Mouse (Mus musculus) olfactory bulb, adult 2 months (tissue): Measurements from ENCODE around the gene Zdhhc20. TPM values are rescaled to one million over a fixed set of nuclear protein-coding genes. Genes with fewer than 3 reads are reported as not detected.

Experiments
- H3K27ac ChIP-seq: fragments of 200-500 bp; 2 replicates; pipeline ENCODE4 v1.5.1; 2012; ENCODE audit warnings: low read depth, low read length; ENCODE audit not compliant: insufficient read depth
- H3K4me1 ChIP-seq: fragments of 200-500 bp; 2 replicates; pipeline ENCODE4 v1.6.1; 2012; ENCODE audit warnings: low read length; ENCODE audit not compliant: control insufficient read depth, insufficient read depth
- H3K4me3 ChIP-seq: fragments of 200-500 bp; 2 replicates; pipeline ENCODE4 v1.5.1; 2012; ENCODE audit warnings: mild to moderate bottlenecking, low read depth, low read length, moderate library complexity; ENCODE audit not compliant: insufficient read depth
- CTCF ChIP-seq: fragments of 200-500 bp; IDR thresholded peaks from 2 replicates; pipeline ENCODE4 v1.5.1; 2012; ENCODE audit warnings: low read depth, mild to moderate bottlenecking, low read length, moderate library complexity; ENCODE audit not compliant: insufficient read depth
- POLR2A ChIP-seq: fragments of 200-500 bp; IDR thresholded peaks from 2 replicates; pipeline ENCODE4 v1.6.1; 2012; ENCODE audit warnings: mild to moderate bottlenecking, low read depth, low read length, moderate library complexity; ENCODE audit not compliant: insufficient read depth
- WGBS: fragments of 180-500 bp; shearing (Covaris S2); methylation state at CpG from one replicate; pipeline ENCODE4 v1.1.7; 2018; 5-methylcytosine and 5-hydroxymethylcytosine counted together
- polyA plus RNA-seq: library from polyadenylated mRNA; stranded (reverse); fragments of >200 nt; gene quantifications from 2 replicates; pipeline ENCODE4 v1.2.4, GENCODE M21; 2012; ENCODE audit warnings: low replicate concordance; ENCODE audit not compliant: missing spikeins, insufficient read depth, insufficient read length

Zdhhc20 gene
- polyA plus RNA-seq, 1 experiment: not detected

- Histone ChIP-seq H3K4me3 (peak within 1 kb of the TSS; percentile 98), H3K4me1 (peaks cover 6% of the 10 kb centered on the region), H3K27ac (peak within 1 kb of the TSS; percentile 47)
- no peak for TF ChIP-seq CTCF
- peak; percentile 64; the same call in 1 of the 2 replicates for TF ChIP-seq POLR2A
- under 1% methylated on average over 94 of the region's 99 CpGs for WGBS
Measured at GRCm38 (mm10) chr14:57797991-57798931, 91.8 kb downstream of the Zdhhc20 start, which contains the start of gene Sap18. TSS of gene Sap18 (plus strand) at chr14:57798180.

GRCm38 (mm10) chr14:57797551-57797950 lies 92.5 kb downstream of the Zdhhc20 start:
- Histone ChIP-seq H3K4me1 (peaks cover 6% of the 10 kb centered on the region), H3K27ac (no peak overlapping the region; the same call in 1 of the 2 replicates), H3K4me3 (no peak overlapping the region; the same call in 1 of the 2 replicates)
- TF ChIP-seq POLR2A (no peak), CTCF (no peak)
- 10% methylated on average over 7 of the region's 7 CpGs for WGBS

- TF ChIP-seq POLR2A (no peak), CTCF (no peak)
- no peak overlapping the region for H3K4me3 ChIP-seq
Measured at GRCm38 (mm10) chr14:57791171-57791570, 98.9 kb downstream of the Zdhhc20 start.

GRCm38 (mm10) chr14:57789759-57790158 lies 100.3 kb downstream of the Zdhhc20 start:
- WGBS: 95% methylated on average over 9 of the region's 9 CpGs
- TF ChIP-seq CTCF: no peak
- no peak overlapping the region for H3K4me3 ChIP-seq

More at GRCm38 (mm10) chr14:57791171-57791570, 98.9 kb downstream of the Zdhhc20 start:
- 79% methylated on average over 4 of the region's 4 CpGs for WGBS
- Histone ChIP-seq H3K27ac (no peak overlapping the region), H3K4me1 (no peaks in the 10 kb centered on the region)

GRCm38 (mm10) chr14:57789311-57789710 lies 100.8 kb downstream of the Zdhhc20 start:
- 93% methylated on average over 2 of the region's 2 CpGs for WGBS
- no peak overlapping the region for H3K27ac ChIP-seq
- TF ChIP-seq POLR2A (no peak), CTCF (no peak)
- no peaks in the 10 kb centered on the region for H3K4me1 ChIP-seq
- H3K4me3 ChIP-seq: no peak overlapping the region

More at GRCm38 (mm10) chr14:57789759-57790158, 100.3 kb downstream of the Zdhhc20 start:
- no peaks in the 10 kb centered on the region for H3K4me1 ChIP-seq
- H3K27ac ChIP-seq: no peak overlapping the region

GRCm38 (mm10) chr14:57787406-57787805 lies 102.7 kb downstream of the Zdhhc20 start:
- TF ChIP-seq CTCF (no peak), POLR2A (no peak)
- Histone ChIP-seq H3K4me1 (no peaks in the 10 kb centered on the region), H3K27ac (no peak overlapping the region), H3K4me3 (no peak overlapping the region)
- 53% methylated on average over 4 of the region's 4 CpGs for WGBS

Other genes with a start within 250 kb of the Zdhhc20 start
- not detected in 2 replicates for gene Xpo4, start 224.8 kb downstream of the Zdhhc20 start, polyA plus RNA-seq
- not detected in 2 replicates for gene Gm49361, start 144.2 kb downstream of the Zdhhc20 start, polyA plus RNA-seq
- not detected in 2 replicates for gene Lats2, start 131.9 kb downstream of the Zdhhc20 start, polyA plus RNA-seq
- not detected in 2 replicates for gene Sap18, start 92.1 kb downstream of the Zdhhc20 start, polyA plus RNA-seq
- gene Ska3, start 64.1 kb downstream of the Zdhhc20 start, polyA plus RNA-seq: not detected in 2 replicates
- not detected in 2 replicates for gene Mrpl57, start 64.0 kb downstream of the Zdhhc20 start, polyA plus RNA-seq
- gene Micu2, start 109.0 kb upstream of the Zdhhc20 start, polyA plus RNA-seq: not detected in 2 replicates
- not detected in 2 replicates for gene Fgf9, start 180.3 kb upstream of the Zdhhc20 start, polyA plus RNA-seq